Comparison of ENCODE assay signal across 13 mouse cellular contexts in genomic region chr10:25446953-25447525, GRCm38 (mm10).
DNase-seq lines count a peak whose midpoint lies in the region; ATAC-seq and TF ChIP-seq lines count a peak whose summit lies in the region.
"Had no signal": no experiment of that assay in that cellular context is flagged by ENCODE, and none has a peak within 500 bp of the region (broad histone marks: within the 10 kb centered on the region; RNA-seq: fewer than 3 reads in every experiment).

No protein-coding gene starts in this region.

- peaks cover 6% of the 10 kb centered on the region for H3K36me3 ChIP-seq in heart, embryonic 11.5 days (ENCODE audit: control insufficient read depth, insufficient read depth, low read length)
- H3K36me3 ChIP-seq in liver, postnatal 0 days (replicated peaks; ENCODE audit: insufficient read depth, low read length): peaks cover 5% of the 10 kb centered on the region
- H3K36me3 ChIP-seq: liver, embryonic 15.5 days had no signal

- no peak overlapping the region for H3K9ac ChIP-seq in heart, embryonic 11.5 days (ENCODE audit: low read depth, low read length)
- no peak overlapping the region for H3K9ac ChIP-seq in liver, postnatal 0 days (replicated peaks)
- H3K9ac ChIP-seq: liver, embryonic 15.5 days had no signal

- TF ChIP-seq EP300 in liver, postnatal 0 days (IDR thresholded peaks at IDR 0.05; ENCODE audit: low read depth): no peak

- DNase-seq in heart, adult 8-10 months (ENCODE audit: low spot score): no peak
- DNase-seq in left cerebral cortex, postnatal 25 days (ENCODE audit: low spot score in 2 of 2): peak; percentile 23 to 55
- no peak for DNase-seq in left cerebral cortex, adult 18-20 months (ENCODE audit: low spot score in 2 of 2)
- DNase-seq in liver, postnatal 0 days: no peak
- no peak for DNase-seq in adrenal gland, postnatal 25 days
- no peak for DNase-seq in gastrocnemius, adult 8-10 months (ENCODE audit: low spot score in 2 of 2)
- DNase-seq: cerebellum, adult 11 months; gastrocnemius, postnatal 25 days; right cerebral cortex, adult 18-20 months had no signal

- H3K27ac ChIP-seq in heart, embryonic 11.5 days (ENCODE audit: low read depth, low read length): peak overlapping the region; percentile 62
- H3K27ac ChIP-seq in liver, postnatal 0 days (ENCODE audit: low read depth): no peak overlapping the region
- H3K27ac ChIP-seq: liver, embryonic 15.5 days had no signal

- H3K4me2 ChIP-seq in heart, embryonic 11.5 days: no peak overlapping the region
- no peak overlapping the region for H3K4me2 ChIP-seq in liver, postnatal 0 days (ENCODE audit: low read depth, low read length)
- H3K4me2 ChIP-seq: liver, embryonic 15.5 days had no signal

- ATAC-seq in heart, embryonic 11.5 days (replicated peaks; ENCODE audit: insufficient number of reproducible peaks, low FRiP score, low TSS enrichment): no peak
- ATAC-seq in activated CD4-positive, CD25-positive, alpha-beta regulatory T cell, adult 4 months: peak; percentile 23
- peak; percentile 31; the same call in 1 of the 2 replicates for ATAC-seq in liver, postnatal 0 days

- intact Hi-C loops in left cerebral cortex, postnatal 25 days (cut with DNase I): no loop called here

- TF ChIP-seq CTCF in liver, postnatal 0 days (IDR thresholded peaks at IDR 0.05; ENCODE audit: low read depth): no peak

- H3K4me3 ChIP-seq in heart, embryonic 11.5 days (ENCODE audit: low read depth, low read length): no peak overlapping the region
- no peak overlapping the region for H3K4me3 ChIP-seq in liver, postnatal 0 days (ENCODE audit: low read depth, low read length)
- H3K4me3 ChIP-seq: liver, embryonic 15.5 days; myocyte had no signal

- 63% methylated on average over 5 of the region's 5 CpGs for WGBS in heart, embryonic 11.5 days (ENCODE audit: insufficient replicate concordance)
- WGBS in liver, postnatal 0 days (ENCODE audit: insufficient replicate concordance): 49% methylated on average over 5 of the region's 5 CpGs

- H3K27me3 ChIP-seq in heart, embryonic 11.5 days (ENCODE audit: control insufficient read depth, insufficient read depth, low read length): no peaks in the 10 kb centered on the region
- no peaks in the 10 kb centered on the region for H3K27me3 ChIP-seq in liver, postnatal 0 days (ENCODE audit: insufficient read depth, low read length)
- H3K27me3 ChIP-seq: liver, embryonic 15.5 days had no signal

- H3K9me3 ChIP-seq in heart, embryonic 11.5 days (replicated peaks; ENCODE audit: control insufficient read depth, low read length): no peaks in the 10 kb centered on the region
- H3K9me3 ChIP-seq in liver, postnatal 0 days (ENCODE audit: low read length): no peaks in the 10 kb centered on the region
- H3K9me3 ChIP-seq: liver, embryonic 15.5 days had no signal

- H3K4me1 ChIP-seq in heart, embryonic 11.5 days (ENCODE audit: control insufficient read depth, insufficient read depth, low read length): peaks cover 29% of the 10 kb centered on the region
- H3K4me1 ChIP-seq in liver, postnatal 0 days (ENCODE audit: insufficient read depth): peaks cover 6% of the 10 kb centered on the region; the same call in 1 of the 2 replicates
- H3K4me1 ChIP-seq: liver, embryonic 15.5 days had no signal

Comparison
In these comparisons a context has a peak if more than half of its experiments do, and no peak if none do; other contexts are left out.
1. DNase-seq: peak in left cerebral cortex, postnatal 25 days (2 of 2); none in heart, adult 8-10 months (single experiment), left cerebral cortex, adult 18-20 months (0 of 2), liver, postnatal 0 days (single experiment), adrenal gland, postnatal 25 days (single experiment) and gastrocnemius, adult 8-10 months (0 of 2).